Mouse (Mus musculus): ENCODE data around the gene BC035044. TPM values are rescaled to one million over a fixed set of nuclear protein-coding genes. Genes with fewer than 3 reads are reported as not detected.

Gene BC035044
- total RNA-seq, 2 experiments from 2014 or later = 0.38 TPM; not detected in 1

Small RNAs within 50 kb of the gene (microRNA-seq; reads per million reads assigned to microRNA genes)
- 0 reads per million in 2 experiments for gene Gm27336 (ENCODE audit: borderline number of aligned reads in 2 of 2)

Other genes starting within 250 kb of the BC035044 start
- gene Clec2h, start 228.7 kb downstream of the BC035044 start, total RNA-seq (2021) = under 1 TPM in 1 of 2 experiments, not detected in 1; 0.31 TPM
- gene Klrb1, start 168.1 kb downstream of the BC035044 start, total RNA-seq (2021) = not detected
- under 1 TPM in 1 of 2 experiments, not detected in 1; 0.16 TPM for gene Klrb1c, start 101.9 kb downstream of the BC035044 start, total RNA-seq (2021)
- gene Gm44511, start 64.8 kb downstream of the BC035044 start, total RNA-seq (2021) = not detected
- not detected for gene Klrb1b, start 64.8 kb downstream of the BC035044 start, total RNA-seq (2021)
- gene Clec2i, start 3.5 kb downstream of the BC035044 start, total RNA-seq (2021) = not detected
- gene Clec2g, start 43.3 kb upstream of the BC035044 start, total RNA-seq (2021) = 1 to 10 TPM; 3.5 to 3.6 TPM
- not detected for gene Klrb1f, start 154.8 kb upstream of the BC035044 start, total RNA-seq (2021)
- not detected for gene Clec2e, start 209.8 kb upstream of the BC035044 start, total RNA-seq (2021)